Mouse (Mus musculus): ENCODE measurements at regions not wholly inside any gene's neighbourhood (a gene's known extent, or its start where the extent isn't known, plus 50 kb on each side); places are given as distances from the start of the nearest gene placed in this dataset.

- no peak for DNase-seq
Observed at GRCm38 (mm10) chr3:9957870-9958269, 130.0 kb upstream of the Gm9833 start.

GRCm38 (mm10) chr3:9959716-9960661, 127.9 kb upstream of the Gm9833 start:
- DNase-seq, result no peak

- DNase-seq, result peak; percentile 48
Observed at GRCm38 (mm10) chr3:9960696-9961095, 127.2 kb upstream of the Gm9833 start.
